10 mouse cellular contexts compared by ENCODE assay signal in genomic region chr14:34372646-34373045, GRCm38 (mm10). TPM values are rescaled to one million over a fixed set of nuclear protein-coding genes. Genes with fewer than 3 reads are reported as not detected.
DNase-seq lines count a peak whose midpoint lies in the region; ATAC-seq and TF ChIP-seq lines count a peak whose summit lies in the region.
"Had no signal": no experiment of that assay in that cellular context is flagged by ENCODE, and none has a peak within 500 bp of the region (broad histone marks: within the 10 kb centered on the region; RNA-seq: fewer than 3 reads in every experiment).

No protein-coding gene starts in this region.

- no peaks in the 10 kb centered on the region for H3K36me3 ChIP-seq in ES-E14 (ENCODE audit: control insufficient read depth, insufficient read depth, low read length, poor library complexity, severe bottlenecking)
- H3K36me3 ChIP-seq in neural tube, embryonic 13.5 days, result no peaks in the 10 kb centered on the region
- H3K36me3 ChIP-seq: hindbrain, embryonic 15.5 days had no signal

- H3K4me2 ChIP-seq in neural tube, embryonic 13.5 days, result peak overlapping the region; percentile 46
- H3K4me2 ChIP-seq: hindbrain, embryonic 15.5 days had no signal

- H3K27me3 ChIP-seq in neural tube, embryonic 13.5 days, result no peaks in the 10 kb centered on the region
- H3K27me3 ChIP-seq: hindbrain, embryonic 15.5 days had no signal

- peaks cover 12 to 42% of the 10 kb centered on the region in 2 experiments; a peak in 3 of 4 replicates for H3K4me1 ChIP-seq in ES-E14 (ENCODE audit: control insufficient read depth in 2 of 2, insufficient read depth in 2 of 2, low read length in 2 of 2, poor library complexity in 1 of 2)
- peaks cover 17% of the 10 kb centered on the region for H3K4me1 ChIP-seq in neural tube, embryonic 13.5 days (replicated peaks)

- TF ChIP-seq CTCF in layer of hippocampus, adult 2 months (conservative IDR thresholded peaks at IDR 0.05), result peak; percentile 93

- 82% methylated on average over 6 of the region's 6 CpGs for WGBS in neural tube, embryonic 13.5 days

- no peak overlapping the region for H3K4me3 ChIP-seq in ES-E14 (ENCODE audit: insufficient read depth in 1 of 2, low read depth in 1 of 2, low read length in 2 of 2, poor library complexity in 1 of 2, severe bottlenecking in 1 of 2)
- no peak overlapping the region for H3K4me3 ChIP-seq in layer of hippocampus, adult 2 months
- peak overlapping the region; percentile 31 for H3K4me3 ChIP-seq in neural tube, embryonic 13.5 days
- H3K4me3 ChIP-seq: hindbrain, embryonic 15.5 days had no signal

- in situ Hi-C loops in ES-E14 (cut with MboI; ENCODE audit: low sequenced_read_pairs in 2 of 2, unreplicated experiment in 2 of 2), result no loop called here

- DNase-seq in layer of hippocampus, adult 11-12 months (ENCODE audit: low spot score), result peak; percentile 45
- no peak for DNase-seq in layer of hippocampus, adult 9-11 months
- DNase-seq in ES-E14 (ENCODE audit: low read depth, low spot score), result no peak
- peak; percentile 37 to 55 for DNase-seq in cerebellum, adult 18-20 months
- peak; percentile 52 for DNase-seq in forelimb bud, embryonic 11.5 days (ENCODE audit: low read depth, low spot score)
- DNase-seq in layer of hippocampus, adult 2 months (ENCODE audit: low spot score in 2 of 2), result peak in 1 of 2 experiments; percentile 69

- H3K9ac ChIP-seq in ES-E14 (ENCODE audit: insufficient read depth, low read depth, low read length, poor library complexity, severe bottlenecking), result no peak overlapping the region
- H3K9ac ChIP-seq in neural tube, embryonic 13.5 days, result peak overlapping the region; percentile 60; the same call in 1 of the 2 replicates
- H3K9ac ChIP-seq: hindbrain, embryonic 15.5 days had no signal

- ATAC-seq in neural tube, embryonic 13.5 days (ENCODE audit: low read depth), result no peak
- no peak; the same call in 1 of the 2 replicates for ATAC-seq in granulocyte monocyte progenitor cell, adult 5-6 weeks (replicated peaks; ENCODE audit: poor library complexity, severe bottlenecking)

- H3K27ac ChIP-seq in ES-E14 (ENCODE audit: insufficient read depth, low read depth, low read length, poor library complexity, severe bottlenecking), result no peak overlapping the region
- no peak overlapping the region for H3K27ac ChIP-seq in layer of hippocampus, adult 2 months
- no peak overlapping the region for H3K27ac ChIP-seq in neural tube, embryonic 13.5 days (replicated peaks)
- H3K27ac ChIP-seq: hindbrain, embryonic 15.5 days had no signal

- no peaks in the 10 kb centered on the region for H3K9me3 ChIP-seq in ES-E14 (ENCODE audit: control insufficient read depth, insufficient read depth, low read depth, low read length)
- no peaks in the 10 kb centered on the region for H3K9me3 ChIP-seq in neural tube, embryonic 13.5 days
- H3K9me3 ChIP-seq: hindbrain, embryonic 15.5 days had no signal

TF ChIP-seq in ES-E14, 5 proteins besides CTCF, POLR2A, EP300 and RAD21:
- no peak for TF ChIP-seq HCFC1 (IDR thresholded peaks at IDR 0.05; ENCODE audit: borderline replicate concordance, insufficient read depth, low read length)
- TF ChIP-seq CHD2 (IDR thresholded peaks at IDR 0.05; ENCODE audit: low read depth, low read length), result no peak
- no peak for TF ChIP-seq ZNF384 (IDR thresholded peaks at IDR 0.05; ENCODE audit: low read depth, low read length)
- peak; percentile 45; the same call in 1 of the 2 replicates for TF ChIP-seq ZC3H11A (IDR thresholded peaks at IDR 0.05; ENCODE audit: borderline replicate concordance, low read depth, low read length)
- TF ChIP-seq MAFK (IDR thresholded peaks at IDR 0.05; ENCODE audit: insufficient read depth, low read depth, low read length), result no peak
TF ChIP-seq in ES-E14: peak in this region for 1.

RNA-seq across cellular contexts. Expression of gene Sncg, which starts 1.9 kb away (rescaled TPM):
- total RNA-seq in ES-E14 (2012; rRNA removed), result 2.4 and 3.9 TPM in 2 replicates
- total RNA-seq in layer of hippocampus, adult 2 months (2021), result 1 to 10 TPM; 4.8 to 6.7 TPM
- 641 and 796 TPM in 2 replicates for polyA plus RNA-seq in neural tube, embryonic 13.5 days (2015; fragmentation: Nextera tagmentation; extraction: Ambion mirVana)
- total RNA-seq in granulocyte monocyte progenitor cell, adult 5-6 weeks (2014; fragmentation: Nextera tagmentation), result not detected in 2 replicates
- not detected in 2 replicates for total RNA-seq in granulocyte monocyte progenitor cell, adult 5-6 weeks (2017)

RNA-seq across cellular contexts. Expression of gene Mmrn2, which starts 2.6 kb away (rescaled TPM):
- total RNA-seq in ES-E14 (2012; rRNA removed), result 17.4 and 41.2 TPM in 2 replicates
- 1 to 10 TPM; 3.9 to 4.0 TPM for total RNA-seq in layer of hippocampus, adult 2 months (2021)
- 6.0 and 6.2 TPM in 2 replicates for polyA plus RNA-seq in neural tube, embryonic 13.5 days (2015; fragmentation: Nextera tagmentation; extraction: Ambion mirVana)
- not detected in 2 replicates for total RNA-seq in granulocyte monocyte progenitor cell, adult 5-6 weeks (2014; fragmentation: Nextera tagmentation)
- total RNA-seq in granulocyte monocyte progenitor cell, adult 5-6 weeks (2017), result not detected in 2 replicates

RNA-seq across cellular contexts. Expression of gene Fam25c, which starts 17.4 kb away (rescaled TPM):
- total RNA-seq in ES-E14 (2012; rRNA removed), result 97.8 and 145 TPM in 2 replicates
- not detected for total RNA-seq in layer of hippocampus, adult 2 months (2021)
- polyA plus RNA-seq in neural tube, embryonic 13.5 days (2015; fragmentation: Nextera tagmentation; extraction: Ambion mirVana), result not detected in 2 replicates
- total RNA-seq in granulocyte monocyte progenitor cell, adult 5-6 weeks (2014; fragmentation: Nextera tagmentation), result not detected in 2 replicates
- total RNA-seq in granulocyte monocyte progenitor cell, adult 5-6 weeks (2017), result not detected in 2 replicates
- total RNA-seq: adrenal gland, postnatal 4 days had no signal
- polyA plus RNA-seq: hindbrain, embryonic 15.5 days had no signal

Comparison
In these comparisons a context has a peak if more than half of its experiments do, and no peak if none do; other contexts are left out.
1. DNase-seq: peak in layer of hippocampus, adult 11-12 months (single experiment), cerebellum, adult 18-20 months (2 of 2) and forelimb bud, embryonic 11.5 days (single experiment); none in layer of hippocampus, adult 9-11 months (single experiment) and ES-E14 (single experiment).
2. RNA of gene Mmrn2, which starts 2.6 kb away (total RNA-seq): 17.4 to 41.2 TPM in ES-E14 and 3.9 to 4.0 TPM in layer of hippocampus, adult 2 months; not detected in granulocyte monocyte progenitor cell, adult 5-6 weeks; every median in the first group is over 4 times any median in the second.
3. RNA of gene Fam25c, which starts 17.4 kb away (total RNA-seq): 97.8 to 145 TPM in ES-E14; not detected in layer of hippocampus, adult 2 months and not detected in granulocyte monocyte progenitor cell, adult 5-6 weeks; every median in the first group is over 10 times any median in the second.